Mouse (Mus musculus) cerebellum, postnatal 10 days (tissue): ENCODE measurements at regions not wholly inside any gene's neighbourhood (a gene's known extent, or its start where the extent isn't known, plus 50 kb on each side); places are given as distances from the start of the nearest gene placed in this dataset.

Experiments used
- DNase-seq, 2 experiments: peaks; one replicate each; pipeline ENCODE4 v3.0.0; 2021; ENCODE audit warnings: mixed read lengths in 2 of 2

DNA sequence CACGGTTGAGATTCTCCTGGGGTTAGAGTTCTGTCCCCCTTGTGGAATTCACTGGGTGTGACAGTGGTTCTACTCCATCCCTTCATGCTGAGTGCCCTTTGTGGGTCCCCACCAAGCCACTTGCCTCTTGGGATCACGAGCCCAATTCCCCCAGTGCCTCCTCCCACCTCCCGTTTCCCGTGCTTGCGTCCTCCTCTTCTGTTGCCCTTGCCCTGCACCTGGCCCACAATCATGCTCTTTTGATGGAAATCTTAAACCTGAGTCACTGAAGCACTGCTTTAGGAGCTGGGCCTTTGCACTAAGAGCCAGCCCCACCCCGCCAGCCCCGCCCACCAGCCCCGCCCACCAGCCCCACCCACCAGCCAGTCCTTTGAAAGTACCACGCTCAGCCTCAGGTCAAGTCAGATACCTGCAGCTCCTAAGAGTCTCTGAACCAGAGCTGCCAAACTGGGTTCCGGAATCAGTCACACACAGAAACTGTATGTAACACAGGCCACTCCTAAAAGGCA, 79.8 kb upstream of the Sertad2 start:
- no peak for DNase-seq

DNA sequence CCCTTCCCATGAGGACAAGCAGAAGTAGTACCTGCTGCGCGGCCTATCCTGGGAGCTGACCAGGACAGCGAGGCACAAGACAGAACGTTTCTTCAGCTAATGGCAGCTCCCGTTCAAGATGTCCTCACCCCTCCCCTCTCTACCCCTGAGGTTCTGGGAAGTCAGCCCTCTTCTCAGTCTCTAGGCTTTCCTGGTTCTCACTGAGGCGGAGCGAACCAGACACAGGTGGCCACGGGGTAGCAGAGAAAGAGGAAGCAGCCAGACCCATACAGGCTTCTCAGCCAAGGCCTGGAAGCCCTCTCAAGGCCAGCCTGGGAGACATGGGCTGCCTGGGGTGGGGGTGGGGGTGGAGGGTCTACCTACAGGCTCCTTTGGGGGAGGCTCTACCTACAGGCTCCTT, 78.5 kb upstream of the Sertad2 start:
- no peak for DNase-seq

DNA sequence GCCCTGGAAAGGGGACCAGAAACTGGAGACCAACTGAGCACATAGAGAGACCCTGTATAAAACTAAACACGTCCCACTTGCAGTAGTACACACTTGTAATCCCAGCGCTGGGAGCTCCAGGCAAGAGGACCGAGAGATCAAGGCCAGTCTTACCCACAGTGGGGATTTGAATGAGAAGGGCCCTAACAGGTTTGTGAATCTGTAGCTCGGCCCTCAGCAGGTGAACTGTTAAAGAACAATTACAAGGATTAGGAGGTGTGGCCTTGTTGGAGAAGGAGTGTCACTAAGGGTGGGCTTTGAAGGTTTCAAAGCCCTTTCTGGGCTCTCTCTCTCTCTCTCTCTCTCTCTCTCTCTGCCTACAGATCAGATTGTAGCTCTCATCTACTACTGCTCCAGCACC, 76.5 kb upstream of the Sertad2 start:
- no peak for DNase-seq

DNA sequence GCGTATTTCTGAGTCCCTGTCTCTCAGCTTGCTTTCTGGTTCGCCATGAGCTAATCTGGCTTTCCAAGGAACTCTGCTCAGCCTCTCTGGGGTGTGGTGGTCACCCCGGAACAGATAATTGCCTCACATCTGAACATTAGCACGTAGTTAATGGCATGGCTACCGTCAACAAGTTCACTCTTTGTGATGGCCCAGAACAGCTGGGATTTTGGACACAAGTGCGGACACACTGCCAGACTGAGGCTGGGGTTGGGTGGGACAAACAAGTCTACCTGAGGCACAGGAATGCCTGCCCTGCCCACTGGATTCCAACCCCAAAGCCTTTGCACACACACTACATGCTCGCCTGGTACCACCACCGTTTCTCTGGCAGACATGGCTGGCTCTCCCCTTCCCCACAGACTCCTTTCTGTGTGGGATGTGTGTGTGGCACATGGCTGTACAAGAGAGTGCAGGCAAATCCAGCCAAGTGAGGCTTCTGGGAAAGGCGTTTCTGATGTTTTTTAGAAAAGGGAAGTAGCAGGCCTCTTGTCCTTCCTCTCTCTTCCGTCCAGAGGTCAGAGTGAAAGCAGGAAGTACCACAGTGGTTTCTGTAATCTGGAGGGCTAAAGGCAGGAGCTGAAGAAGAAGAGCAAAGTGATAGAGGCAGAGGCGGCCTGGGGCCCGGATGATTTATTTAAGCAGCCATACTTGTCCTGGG, 74.6 kb upstream of the Sertad2 start:
- DNase-seq, result no peak

DNA sequence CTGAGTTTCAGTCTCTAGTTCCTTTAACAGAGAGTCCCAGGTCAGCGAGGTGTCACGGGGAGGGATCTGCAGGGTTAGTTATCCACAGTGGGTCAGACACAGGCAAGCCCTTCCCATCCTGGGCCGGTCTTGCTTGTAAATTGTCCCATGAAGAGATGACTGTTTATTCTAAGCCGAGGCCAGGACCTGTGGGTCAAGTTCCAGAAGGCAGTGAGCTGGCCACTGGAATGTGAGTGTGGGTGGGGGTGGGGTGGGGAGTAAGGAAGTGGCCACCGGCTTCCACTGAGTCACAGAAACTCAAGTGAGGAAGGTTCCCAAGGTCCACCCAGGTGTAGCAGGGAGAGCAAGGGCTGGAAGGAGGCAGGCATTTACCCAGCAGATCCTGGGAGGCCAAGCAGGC, 73.7 kb upstream of the Sertad2 start:
- DNase-seq, result no peak

DNA sequence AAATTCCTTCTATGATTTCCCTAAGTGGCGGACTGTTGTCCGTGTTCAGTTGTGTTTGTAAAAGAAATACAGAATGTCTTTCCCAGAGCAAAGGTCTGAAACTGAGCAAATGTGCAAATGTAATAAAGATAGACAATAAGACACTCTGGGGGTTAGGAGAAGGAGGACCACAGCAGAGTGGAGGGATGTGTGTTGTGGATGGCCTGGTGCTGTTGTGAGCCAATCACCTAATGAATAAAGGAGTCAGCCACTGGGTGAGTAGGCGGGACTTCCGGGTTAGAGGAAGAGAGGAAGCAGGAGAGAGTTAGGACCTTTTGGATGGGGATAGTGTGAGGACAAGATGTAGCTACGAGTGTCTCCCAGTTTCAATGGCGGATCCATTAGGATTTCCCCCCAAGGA, 72.7 kb upstream of the Sertad2 start:
- no peak for DNase-seq

DNA sequence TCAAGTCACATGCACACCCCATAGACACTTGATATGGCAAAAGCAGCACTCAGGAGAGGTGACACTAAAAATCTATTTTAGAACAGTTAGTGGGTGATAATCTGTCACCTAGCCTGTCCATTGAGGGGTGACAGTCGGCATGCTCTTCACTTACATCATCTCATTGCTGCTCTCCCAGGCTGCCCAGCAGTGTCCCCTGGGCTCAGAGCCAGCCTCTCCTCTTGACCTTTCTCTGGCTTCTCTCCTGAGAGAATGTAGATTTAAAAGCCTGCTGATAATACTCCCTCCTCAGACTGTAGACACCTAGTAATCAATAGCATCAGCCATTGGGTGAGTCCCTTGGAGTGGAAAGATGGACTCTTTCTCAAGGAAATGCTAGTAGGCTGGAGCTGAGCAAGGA, 70.7 kb upstream of the Sertad2 start:
- DNase-seq, result no peak

DNA sequence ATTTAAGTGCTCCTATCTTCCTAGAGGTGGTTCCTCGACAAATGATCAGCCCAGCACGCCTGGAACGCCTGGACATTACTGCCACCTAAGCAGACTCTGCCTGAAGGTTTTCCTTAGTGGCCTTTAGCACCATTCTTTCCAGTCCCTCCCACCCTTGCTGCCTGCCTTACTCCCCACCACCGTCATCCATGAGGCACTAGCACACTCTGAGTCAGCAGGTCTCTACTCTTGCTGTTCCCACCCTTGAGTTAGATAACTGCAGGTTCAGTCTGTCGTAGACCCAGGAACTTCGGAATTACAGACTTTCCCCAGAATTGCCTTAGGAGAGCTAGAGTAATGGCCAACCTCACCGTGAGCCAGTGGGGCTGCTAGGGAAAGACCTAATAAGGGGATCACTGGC, 67.4 kb upstream of the Sertad2 start:
- no peak for DNase-seq

DNA sequence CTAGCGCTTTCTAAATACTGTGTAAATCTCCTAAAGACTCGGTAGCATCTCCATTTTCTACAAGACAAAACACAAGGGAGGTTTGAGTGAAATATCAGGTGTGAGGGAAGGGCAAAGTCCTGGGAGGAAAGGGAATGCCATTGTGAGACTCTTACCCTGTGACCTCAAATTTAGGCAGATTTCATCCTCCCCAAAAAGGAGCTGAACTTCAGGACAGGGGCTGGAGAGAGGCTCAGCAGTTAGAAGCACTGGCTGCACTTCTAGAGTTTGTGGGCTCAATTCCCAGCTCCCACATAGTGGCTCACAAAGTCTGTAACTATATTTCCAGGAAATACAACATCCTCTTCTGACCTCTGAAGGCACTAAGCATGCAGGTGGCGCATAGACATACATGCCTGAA, 66.6 kb upstream of the Sertad2 start:
- DNase-seq, result no peak

DNA sequence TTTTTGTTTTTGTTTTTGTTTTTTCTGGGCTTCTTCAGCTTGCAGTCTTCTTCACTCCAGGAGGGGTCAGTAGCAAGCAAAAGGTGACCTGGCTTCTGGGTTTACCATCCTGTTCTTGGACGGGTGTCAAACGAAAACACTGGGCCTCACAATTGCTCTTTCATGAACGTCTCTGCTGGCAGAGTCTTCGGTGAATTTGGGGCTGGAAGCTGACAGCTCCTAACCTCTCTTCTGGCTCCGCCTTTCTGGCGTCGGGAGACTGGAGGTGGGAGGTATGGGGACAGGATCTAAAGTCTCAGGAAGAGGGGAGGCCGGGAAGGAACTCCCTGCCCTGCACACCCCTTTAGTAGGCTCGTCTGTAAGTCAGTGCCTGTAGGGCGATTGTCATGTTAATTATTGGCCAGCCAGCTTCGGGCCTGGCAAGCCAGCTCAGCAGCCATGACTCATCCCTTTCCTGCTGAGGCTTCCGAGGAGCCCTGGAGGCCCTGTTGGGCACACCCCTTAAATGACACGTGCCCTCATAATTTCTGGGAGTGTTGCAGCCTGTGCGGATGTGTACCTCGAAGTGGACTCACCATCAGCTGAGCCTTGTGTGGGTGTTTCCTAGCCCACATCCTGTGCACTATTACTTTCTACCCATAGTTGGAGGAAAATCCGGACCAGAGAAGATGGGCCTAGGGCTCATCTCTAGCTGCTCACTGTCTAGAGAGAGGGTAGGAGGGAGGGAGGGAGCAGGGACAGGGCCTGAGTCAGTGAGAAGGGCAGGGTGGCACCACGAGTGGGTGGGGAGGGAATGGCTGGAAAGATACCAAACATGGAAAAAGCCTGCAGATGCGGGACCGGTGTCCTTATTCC, 65.6 kb upstream of the Sertad2 start:
- DNase-seq, result peak; percentile 73 to 76

DNA sequence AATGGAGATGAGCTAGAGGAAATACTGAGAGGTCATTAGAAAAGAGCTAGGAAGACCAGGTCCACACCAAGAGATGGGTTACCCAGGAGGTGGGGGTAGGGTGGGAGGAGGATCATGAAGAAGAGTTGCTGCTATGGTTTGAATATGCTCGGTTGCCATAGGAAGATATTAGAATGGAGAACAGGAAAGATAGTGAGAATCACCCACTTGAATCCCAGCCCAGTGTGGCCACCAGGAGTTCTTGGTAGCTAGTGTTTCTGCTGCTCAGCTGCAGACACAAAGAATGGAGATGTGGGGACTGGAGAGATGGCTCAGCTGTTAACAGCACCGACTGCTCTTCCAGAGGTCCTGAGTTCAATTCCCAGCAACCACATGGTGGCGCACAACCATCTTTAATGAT, 62.4 kb upstream of the Sertad2 start:
- DNase-seq, result no peak

DNA sequence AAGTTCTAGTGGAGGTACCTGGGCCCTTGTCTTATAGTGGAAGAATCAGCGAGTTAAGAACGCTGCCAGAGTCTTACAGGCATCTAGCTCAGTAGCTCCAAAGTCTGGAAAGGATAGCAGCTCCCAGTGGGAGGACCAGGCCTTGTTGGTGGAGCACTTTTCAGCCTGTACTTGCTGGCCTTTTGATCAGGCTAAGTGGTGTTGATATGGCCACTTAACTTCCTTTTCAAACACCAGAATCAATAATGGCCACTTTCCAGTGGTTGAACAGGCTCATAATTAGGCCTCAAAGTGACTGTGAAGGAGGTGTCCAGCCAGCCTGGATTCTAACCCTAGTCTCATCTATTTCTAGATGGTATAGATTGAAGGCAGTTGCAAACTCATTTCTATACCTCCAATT, 57.7 kb upstream of the Sertad2 start:
- DNase-seq, result no peak
